ENCODE assay signal across 1 mouse cellular context in the genomic region with DNA sequence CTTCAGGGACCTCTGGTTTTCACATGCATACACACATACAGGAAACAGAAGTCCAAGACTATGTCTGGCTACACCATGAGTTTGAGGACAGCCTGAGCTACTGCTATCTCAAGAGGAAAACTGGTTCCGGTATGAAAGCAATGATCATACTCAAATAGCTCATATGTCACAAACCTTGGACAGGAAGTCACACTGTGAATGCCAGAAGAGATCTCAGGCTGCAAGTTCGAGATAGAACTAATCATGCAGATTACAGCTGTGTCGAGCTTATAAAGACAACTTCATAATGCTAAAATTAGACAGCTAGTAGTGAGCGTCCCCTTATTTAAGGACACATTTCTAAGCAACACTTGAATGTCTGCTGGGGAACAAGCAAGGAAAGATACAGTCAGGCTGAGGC.
A peak's percentile ranks its signal among the peaks of the same experiment; 100 is the strongest.
TF ChIP-seq lines count a peak whose summit lies in the region.

No protein-coding gene starts in this region.

TF ChIP-seq in MEL, 35 proteins besides CTCF, POLR2A, EP300 and RAD21 (continued from another document):
- TF ChIP-seq MAZ (IDR thresholded peaks at IDR 0.05; ENCODE audit: low read depth, low read length) (no peak), MYC (IDR thresholded peaks at IDR 0.05; ENCODE audit: low read depth, low read length) (peak; percentile 66; the same call in 1 of the 2 replicates), SIN3A (IDR thresholded peaks at IDR 0.05; ENCODE audit: low read length) (peak; percentile 81), ZC3H11A (IDR thresholded peaks at IDR 0.05; ENCODE audit: low read depth, low read length) (no peak), ELF1 (IDR thresholded peaks at IDR 0.05; ENCODE audit: low read depth, low read length) (0 out of 2 replicates have a peak, but pooled peaks have one; percentile 45), HCFC1 (IDR thresholded peaks at IDR 0.05; ENCODE audit: low read depth, low read length) (0 out of 2 replicates have a peak, but pooled peaks have one; percentile 38), MXI1 (IDR thresholded peaks at IDR 0.05; ENCODE audit: low read depth, low read length) (peak; percentile 67), ETS1 (IDR thresholded peaks at IDR 0.05; ENCODE audit: low read depth, low read length) (peak; percentile 99), GATA1 (IDR thresholded peaks at IDR 0.05; ENCODE audit: low read depth, low read length) (peak; percentile 99), GABPA (IDR thresholded peaks at IDR 0.05; ENCODE audit: low read depth, low read length) (no peak), TCF12 (IDR thresholded peaks at IDR 0.05; ENCODE audit: low read depth, low read length) (peak; percentile 98), MEF2A (IDR thresholded peaks at IDR 0.05; ENCODE audit: extremely low read depth, insufficient replicate concordance, low read depth, low read length, poor library complexity, severe bottlenecking) (peak; percentile 99), ZMIZ1 (IDR thresholded peaks at IDR 0.05; ENCODE audit: low read depth, low read length) (no peak), MAFK (IDR thresholded peaks at IDR 0.05; ENCODE audit: borderline replicate concordance, low read depth, low read length) (peak; percentile 43; the same call in 1 of the 2 replicates), NRF1 (IDR thresholded peaks at IDR 0.05; ENCODE audit: insufficient read depth, low read depth, low read length, poor library complexity, severe bottlenecking) (no peak), TAL1 (IDR thresholded peaks at IDR 0.05; ENCODE audit: low read length) (peak; percentile 98), SMC3 (IDR thresholded peaks at IDR 0.05; ENCODE audit: low read depth, low read length) (no peak), CHD2 (IDR thresholded peaks at IDR 0.05; ENCODE audit: low read length) (no peak)
